Mouse (Mus musculus) liver, postnatal 0 days (tissue): Measurements from ENCODE around the gene Adipoq.

Experiments
- CTCF ChIP-seq: sonication (generic); IDR thresholded peaks from 2 replicates; pipeline ENCODE4 v1.5.1; 2016; ENCODE audit warnings: antibody characterized with exemption, low read depth
- EP300 ChIP-seq: IDR thresholded peaks from 2 replicates; pipeline ENCODE4 v1.6.1; 2016; ENCODE audit warnings: antibody characterized with exemption, low read depth, mild to moderate bottlenecking

DNA sequence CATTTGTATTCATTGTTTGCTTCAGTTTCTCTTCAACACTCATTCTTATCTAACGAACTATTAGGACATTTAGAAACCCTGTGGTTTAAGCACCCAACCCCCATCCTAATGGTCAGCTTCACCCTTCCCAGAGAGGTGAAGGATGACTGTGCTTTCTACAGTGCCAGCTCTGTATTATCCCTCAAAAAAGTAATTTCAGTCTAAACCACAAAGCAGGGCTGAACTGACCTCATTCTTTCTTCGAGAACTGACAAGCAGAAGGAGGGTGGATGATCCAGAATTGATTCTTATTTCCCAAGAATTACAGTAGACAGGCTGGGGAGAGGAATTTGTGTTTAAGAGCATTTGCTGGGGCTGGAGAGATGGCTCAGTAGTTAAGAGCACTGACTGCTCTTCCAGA lies 13.4 kb downstream of the Adipoq start:
- TF ChIP-seq EP300, result no peak
- TF ChIP-seq CTCF, result no peak
